Mouse (Mus musculus): ENCODE measurements around the gene Dyrk3. TPM values are rescaled to one million over a fixed set of nuclear protein-coding genes. Genes with fewer than 3 reads are reported as not detected.

Gene Dyrk3
- total and polyA plus RNA-seq, 3 experiments: 16.9 to 52.4 (median 21.1) TPM

GRCm38 (mm10) chr1:131096803-131097699 lies 41.1 kb downstream of the Dyrk3 start:
- Histone ChIP-seq H3K27me3 (ENCODE audit: insufficient read depth, low read length) (peaks cover 34% of the 10 kb centered on the region), H3K4me3 (ENCODE audit: low read depth, low read length) (peak overlapping the region; percentile 77), H3K36me3 (replicated peaks) (peaks cover 13% of the 10 kb centered on the region), H3K4me1 (ENCODE audit: insufficient read depth, low read depth, low read length) (peaks cover 30% of the 10 kb centered on the region), H3K9me3 (replicated peaks) (no peaks in the 10 kb centered on the region)
- TF ChIP-seq GATA1 (IDR thresholded peaks at IDR 0.05; ENCODE audit: borderline replicate concordance, low read length) (no peak), GATA2 (IDR thresholded peaks at IDR 0.05; ENCODE audit: borderline replicate concordance, low read depth, low read length) (no peak), TAL1 (conservative IDR thresholded peaks at IDR 0.05; ENCODE audit: low read depth, low read length) (no peak), CTCF (IDR thresholded peaks at IDR 0.05; ENCODE audit: low read depth, low read length) (no peak), POLR2AphosphoS5 (IDR thresholded peaks at IDR 0.05; ENCODE audit: insufficient replicate concordance, low read depth, low read length) (no peak)
- ATAC-seq (ENCODE audit: extremely low read depth, insufficient number of reproducible peaks, low FRiP score, poor library complexity, severe bottlenecking) (0 out of 2 replicates have a peak, but pooled peaks have one; percentile 31), DNase-seq (ENCODE audit: low spot score) (peak; percentile 92)

- Histone ChIP-seq H3K27me3 (ENCODE audit: insufficient read depth, low read length) (peaks cover 32% of the 10 kb centered on the region), H3K4me1 (ENCODE audit: insufficient read depth, low read depth, low read length) (peaks cover 30% of the 10 kb centered on the region), H3K9me3 (replicated peaks) (no peaks in the 10 kb centered on the region), H3K4me3 (ENCODE audit: low read depth, low read length) (peak overlapping the region; percentile 77), H3K36me3 (replicated peaks) (peaks cover 13% of the 10 kb centered on the region)
- ATAC-seq (ENCODE audit: extremely low read depth, insufficient number of reproducible peaks, low FRiP score, poor library complexity, severe bottlenecking) (no peak), DNase-seq (ENCODE audit: low spot score) (peak; percentile 55)
- TF ChIP-seq GATA1 (IDR thresholded peaks at IDR 0.05; ENCODE audit: borderline replicate concordance, low read length): no peak
- no peak for TF ChIP-seq POLR2AphosphoS5 (IDR thresholded peaks at IDR 0.05; ENCODE audit: insufficient replicate concordance, low read depth, low read length)
- TF ChIP-seq CTCF (IDR thresholded peaks at IDR 0.05; ENCODE audit: low read depth, low read length): no peak
- no peak for TF ChIP-seq TAL1 (conservative IDR thresholded peaks at IDR 0.05; ENCODE audit: low read depth, low read length)
- TF ChIP-seq GATA2 (IDR thresholded peaks at IDR 0.05; ENCODE audit: borderline replicate concordance, low read depth, low read length): no peak
These were observed 41.9 kb downstream of the Dyrk3 start for GRCm38 (mm10) chr1:131096132-131096695.

GRCm38 (mm10) chr1:131095574-131095973 lies 42.6 kb downstream of the Dyrk3 start:
- ATAC-seq (ENCODE audit: extremely low read depth, insufficient number of reproducible peaks, low FRiP score, poor library complexity, severe bottlenecking): no peak
- Histone ChIP-seq H3K4me1 (ENCODE audit: insufficient read depth, low read depth, low read length) (peaks cover 33% of the 10 kb centered on the region), H3K27me3 (ENCODE audit: insufficient read depth, low read length) (peaks cover 27% of the 10 kb centered on the region), H3K4me3 (ENCODE audit: low read depth, low read length) (no peak overlapping the region; the same call in 1 of the 2 replicates), H3K36me3 (replicated peaks) (peaks cover 15% of the 10 kb centered on the region), H3K9me3 (replicated peaks) (no peaks in the 10 kb centered on the region)
- no peak for DNase-seq (ENCODE audit: low spot score)
- TF ChIP-seq POLR2AphosphoS5 (IDR thresholded peaks at IDR 0.05; ENCODE audit: insufficient replicate concordance, low read depth, low read length) (no peak), GATA1 (IDR thresholded peaks at IDR 0.05; ENCODE audit: borderline replicate concordance, low read length) (no peak), TAL1 (conservative IDR thresholded peaks at IDR 0.05; ENCODE audit: low read depth, low read length) (no peak), GATA2 (IDR thresholded peaks at IDR 0.05; ENCODE audit: borderline replicate concordance, low read depth, low read length) (no peak), CTCF (IDR thresholded peaks at IDR 0.05; ENCODE audit: low read depth, low read length) (no peak)

GRCm38 (mm10) chr1:131093889-131094288 lies 44.3 kb downstream of the Dyrk3 start:
- H3K27me3 ChIP-seq (ENCODE audit: insufficient read depth, low read length): peaks cover 16% of the 10 kb centered on the region
- H3K36me3 ChIP-seq (replicated peaks): peaks cover 16% of the 10 kb centered on the region
- H3K9me3 ChIP-seq (replicated peaks): no peaks in the 10 kb centered on the region
- H3K4me1 ChIP-seq (ENCODE audit: insufficient read depth, low read depth, low read length): peaks cover 42% of the 10 kb centered on the region
- DNase-seq (ENCODE audit: low spot score) (no peak), ATAC-seq (ENCODE audit: extremely low read depth, insufficient number of reproducible peaks, low FRiP score, poor library complexity, severe bottlenecking) (no peak)
- no peak overlapping the region for H3K4me3 ChIP-seq (ENCODE audit: low read depth, low read length)
- no peak for TF ChIP-seq CTCF (IDR thresholded peaks at IDR 0.05; ENCODE audit: low read depth, low read length)

GRCm38 (mm10) chr1:131092846-131093245 lies 45.3 kb downstream of the Dyrk3 start:
- no peak for ATAC-seq (ENCODE audit: extremely low read depth, insufficient number of reproducible peaks, low FRiP score, poor library complexity, severe bottlenecking)
- Histone ChIP-seq H3K36me3 (replicated peaks) (peaks cover 19% of the 10 kb centered on the region), H3K4me3 (ENCODE audit: low read depth, low read length) (no peak overlapping the region), H3K27me3 (ENCODE audit: insufficient read depth, low read length) (peaks cover 13% of the 10 kb centered on the region), H3K4me1 (ENCODE audit: insufficient read depth, low read depth, low read length) (peaks cover 40% of the 10 kb centered on the region), H3K9me3 (replicated peaks) (no peaks in the 10 kb centered on the region)
- TF ChIP-seq POLR2AphosphoS5 (IDR thresholded peaks at IDR 0.05; ENCODE audit: insufficient replicate concordance, low read depth, low read length): no peak
- TF ChIP-seq TAL1 (conservative IDR thresholded peaks at IDR 0.05; ENCODE audit: low read depth, low read length): no peak
- no peak for TF ChIP-seq GATA1 (IDR thresholded peaks at IDR 0.05; ENCODE audit: borderline replicate concordance, low read length)
- TF ChIP-seq CTCF (IDR thresholded peaks at IDR 0.05; ENCODE audit: low read depth, low read length): no peak
- TF ChIP-seq GATA2 (IDR thresholded peaks at IDR 0.05; ENCODE audit: borderline replicate concordance, low read depth, low read length): no peak
- DNase-seq (ENCODE audit: low spot score): no peak

GRCm38 (mm10) chr1:131092173-131092572 lies 46.0 kb downstream of the Dyrk3 start:
- ATAC-seq (ENCODE audit: extremely low read depth, insufficient number of reproducible peaks, low FRiP score, poor library complexity, severe bottlenecking) (no peak), DNase-seq (ENCODE audit: low spot score) (no peak)
- Histone ChIP-seq H3K4me3 (ENCODE audit: low read depth, low read length) (no peak overlapping the region), H3K4me1 (ENCODE audit: insufficient read depth, low read depth, low read length) (peaks cover 37% of the 10 kb centered on the region), H3K36me3 (replicated peaks) (peaks cover 19% of the 10 kb centered on the region), H3K9me3 (replicated peaks) (no peaks in the 10 kb centered on the region), H3K27me3 (ENCODE audit: insufficient read depth, low read length) (peaks cover 13% of the 10 kb centered on the region)
- no peak for TF ChIP-seq GATA2 (IDR thresholded peaks at IDR 0.05; ENCODE audit: borderline replicate concordance, low read depth, low read length)
- TF ChIP-seq CTCF (IDR thresholded peaks at IDR 0.05; ENCODE audit: low read depth, low read length): no peak
- TF ChIP-seq POLR2AphosphoS5 (IDR thresholded peaks at IDR 0.05; ENCODE audit: insufficient replicate concordance, low read depth, low read length): no peak
- no peak for TF ChIP-seq GATA1 (IDR thresholded peaks at IDR 0.05; ENCODE audit: borderline replicate concordance, low read length)
- TF ChIP-seq TAL1 (conservative IDR thresholded peaks at IDR 0.05; ENCODE audit: low read depth, low read length): no peak
